Mouse (Mus musculus) olfactory bulb, adult 2 months (tissue): ENCODE measurements around the gene Gm2310. TPM values are rescaled to one million over a fixed set of nuclear protein-coding genes. Genes with fewer than 3 reads are reported as not detected.
"Not testable (repeated sequence)": the region's sequence is repeated elsewhere in the genome, so short reads cannot be mapped to it uniquely, and the experiment has no call there.

Experiments used
- H3K27ac ChIP-seq: fragments of 200-500 bp; 2 replicates; pipeline ENCODE4 v1.5.1; 2012; ENCODE audit warnings: low read depth, low read length; ENCODE audit not compliant: insufficient read depth
- H3K4me1 ChIP-seq: fragments of 200-500 bp; 2 replicates; pipeline ENCODE4 v1.6.1; 2012; ENCODE audit warnings: low read length; ENCODE audit not compliant: control insufficient read depth, insufficient read depth
- H3K4me3 ChIP-seq: fragments of 200-500 bp; 2 replicates; pipeline ENCODE4 v1.5.1; 2012; ENCODE audit warnings: mild to moderate bottlenecking, low read depth, low read length, moderate library complexity; ENCODE audit not compliant: insufficient read depth
- CTCF ChIP-seq: fragments of 200-500 bp; IDR thresholded peaks from 2 replicates; pipeline ENCODE4 v1.5.1; 2012; ENCODE audit warnings: low read depth, mild to moderate bottlenecking, low read length, moderate library complexity; ENCODE audit not compliant: insufficient read depth
- POLR2A ChIP-seq: fragments of 200-500 bp; IDR thresholded peaks from 2 replicates; pipeline ENCODE4 v1.6.1; 2012; ENCODE audit warnings: mild to moderate bottlenecking, low read depth, low read length, moderate library complexity; ENCODE audit not compliant: insufficient read depth
- WGBS: fragments of 180-500 bp; shearing (Covaris S2); methylation state at CpG from one replicate; pipeline ENCODE4 v1.1.7; 2018; 5-methylcytosine and 5-hydroxymethylcytosine counted together
- polyA plus RNA-seq: library from polyadenylated mRNA; stranded (reverse); fragments of >200 nt; gene quantifications from 2 replicates; pipeline ENCODE4 v1.2.4, GENCODE M21; 2012; ENCODE audit warnings: low replicate concordance; ENCODE audit not compliant: missing spikeins, insufficient read depth, insufficient read length

Gene Gm2310
- not detected in 2 replicates for polyA plus RNA-seq

DNA sequence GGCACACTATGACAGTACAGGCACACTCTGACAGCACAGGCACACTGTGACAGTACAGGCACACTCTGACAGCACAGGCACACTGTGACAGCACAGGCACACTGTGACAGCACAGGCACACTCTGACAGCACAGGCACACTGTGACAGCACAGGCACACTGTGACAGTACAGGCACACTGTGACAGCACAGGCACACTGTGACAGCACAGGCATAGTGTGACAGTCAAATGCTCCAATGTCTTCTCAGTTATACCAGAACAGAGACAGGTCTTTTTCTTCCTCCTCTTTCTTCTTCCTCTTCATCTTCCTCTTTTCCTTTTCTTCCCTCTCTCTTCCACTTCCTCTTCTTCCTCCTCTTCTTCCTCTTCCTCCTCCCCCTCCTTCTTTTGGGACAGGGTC is at the start of gene Gm2310:
TSS of gene Gm2310 (minus strand) at position 101 of the 400 bp plus-strand sequence.
- H3K4me3 ChIP-seq, H3K27ac ChIP-seq, H3K4me1 ChIP-seq: not testable (repeated sequence)

DNA sequence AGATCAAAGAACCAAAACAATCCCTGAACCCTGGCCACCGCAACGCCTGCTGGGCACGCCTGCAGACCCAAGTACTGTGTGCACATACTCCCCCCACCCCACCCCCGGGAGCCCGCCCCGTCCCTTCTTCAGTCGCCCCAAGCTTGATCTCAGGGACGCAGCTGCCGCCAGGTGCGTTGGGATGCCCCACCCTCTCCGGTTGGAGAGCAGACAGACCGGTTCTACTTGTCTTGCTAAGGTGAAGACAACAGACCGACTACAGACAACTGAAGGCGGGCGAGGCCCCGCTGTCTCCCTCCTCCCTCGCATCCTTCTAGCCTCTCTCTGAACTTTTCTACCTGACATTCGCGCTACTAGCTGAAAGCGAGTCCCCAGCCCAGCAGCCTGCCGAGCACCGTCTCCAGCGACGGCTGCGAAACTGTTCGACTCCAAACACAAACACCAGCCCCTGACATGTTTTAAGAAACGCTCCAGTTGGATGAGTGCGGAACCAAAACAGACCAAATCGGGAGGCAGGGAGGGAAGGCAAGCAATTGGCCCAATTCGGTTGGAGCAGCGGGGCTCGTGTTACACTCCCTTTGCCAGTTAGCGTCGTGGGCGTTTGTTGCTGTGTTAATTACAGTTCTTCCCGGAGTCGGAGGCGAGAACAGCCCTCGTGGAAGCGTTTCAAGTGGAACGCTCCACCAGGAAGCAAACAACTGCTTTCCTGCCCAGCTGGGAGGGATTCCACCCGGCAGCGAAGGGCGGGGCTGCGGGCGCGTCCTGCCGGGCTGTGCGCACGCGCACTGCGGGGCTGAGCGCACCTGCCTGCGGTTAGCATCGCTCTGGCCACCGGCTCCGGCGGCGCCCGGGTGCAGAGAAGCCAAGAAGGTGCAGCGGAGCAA is 49.1 kb upstream of the Gm2310 start:
- WGBS, result under 1% methylated on average over 61 of the region's 61 CpGs
- TF ChIP-seq POLR2A (no peak), CTCF (no peak)
- Histone ChIP-seq H3K4me1 (peaks cover 3% of the 10 kb centered on the region; the same call in 1 of the 2 replicates), H3K4me3 (peak overlapping the region; percentile 41), H3K27ac (peak overlapping the region; percentile 59; the same call in 1 of the 2 replicates)

DNA sequence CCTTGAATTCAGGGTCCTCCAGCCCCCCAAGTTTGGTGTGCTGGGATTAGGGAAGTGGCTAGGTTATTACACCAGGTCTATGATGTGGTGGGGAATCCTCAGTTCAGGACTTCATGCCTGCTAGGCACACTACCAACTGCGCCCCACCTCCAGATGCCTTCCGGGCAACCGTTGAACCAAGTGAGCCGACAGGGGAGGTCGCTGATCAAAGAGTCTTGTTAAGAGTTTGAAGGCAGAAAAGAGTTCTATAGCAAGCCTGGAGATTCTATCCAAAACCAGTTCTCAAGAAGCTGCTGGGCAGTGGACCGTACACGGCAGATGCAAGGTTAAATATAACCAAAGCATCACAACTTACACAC is 48.5 kb upstream of the Gm2310 start:
- Histone ChIP-seq H3K4me3 (peak overlapping the region; percentile 41; the same call in 1 of the 2 replicates), H3K4me1 (peaks cover 3% of the 10 kb centered on the region; the same call in 1 of the 2 replicates), H3K27ac (no peak overlapping the region; the same call in 1 of the 2 replicates)
- TF ChIP-seq POLR2A (no peak), CTCF (no peak)
- WGBS, result 11% methylated on average over 7 of the region's 7 CpGs

DNA sequence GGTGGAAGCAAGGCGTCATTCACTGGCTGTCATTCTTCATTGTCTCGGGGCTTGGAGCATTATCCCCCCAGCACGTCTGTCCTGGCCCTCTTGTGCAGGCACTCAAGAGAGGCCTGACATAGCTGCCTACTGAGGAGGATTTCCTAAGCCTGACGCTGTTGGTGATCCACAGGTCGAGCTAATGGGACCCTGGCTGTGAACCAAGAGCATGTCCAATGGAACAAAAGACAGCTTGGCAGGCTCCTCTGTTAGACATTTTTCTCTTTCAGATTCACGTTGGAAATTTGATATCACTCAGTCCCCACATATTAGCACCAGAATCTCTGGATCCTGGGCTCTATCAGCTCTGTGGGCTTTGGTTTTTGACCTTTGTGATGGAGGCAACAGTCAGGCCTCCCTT is 45.7 kb upstream of the Gm2310 start:
- Histone ChIP-seq H3K27ac (no peak overlapping the region), H3K4me3 (no peak overlapping the region), H3K4me1 (peaks cover 3% of the 10 kb centered on the region; the same call in 1 of the 2 replicates)
- TF ChIP-seq CTCF (no peak), POLR2A (no peak)
- 68% methylated on average over 6 of the region's 6 CpGs for WGBS

DNA sequence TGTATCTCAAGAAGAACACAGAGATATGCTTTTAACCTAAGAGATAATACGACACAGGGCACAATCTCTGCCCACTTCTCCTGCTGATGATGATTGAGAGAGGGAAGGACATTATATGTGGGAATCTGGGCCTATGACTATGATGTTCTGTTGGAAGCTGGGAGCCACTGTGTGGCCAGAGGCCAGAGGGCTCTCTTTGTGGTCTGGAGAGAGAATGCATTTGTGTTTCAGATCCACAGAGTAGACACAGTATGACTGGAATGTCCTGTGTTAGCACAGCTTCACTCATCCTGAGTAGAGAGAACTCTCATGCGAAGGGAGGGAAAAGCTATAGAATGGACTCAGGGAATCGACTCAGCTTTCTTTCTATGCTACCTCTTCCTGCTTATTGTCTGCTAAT is 44.6 kb upstream of the Gm2310 start:
- H3K4me1 ChIP-seq, result peaks cover 3% of the 10 kb centered on the region; the same call in 1 of the 2 replicates
- no peak overlapping the region for H3K4me3 ChIP-seq
- TF ChIP-seq CTCF, result no peak
- no peak for TF ChIP-seq POLR2A
- 96% methylated on average over 3 of the region's 3 CpGs for WGBS
- no peak overlapping the region for H3K27ac ChIP-seq

DNA sequence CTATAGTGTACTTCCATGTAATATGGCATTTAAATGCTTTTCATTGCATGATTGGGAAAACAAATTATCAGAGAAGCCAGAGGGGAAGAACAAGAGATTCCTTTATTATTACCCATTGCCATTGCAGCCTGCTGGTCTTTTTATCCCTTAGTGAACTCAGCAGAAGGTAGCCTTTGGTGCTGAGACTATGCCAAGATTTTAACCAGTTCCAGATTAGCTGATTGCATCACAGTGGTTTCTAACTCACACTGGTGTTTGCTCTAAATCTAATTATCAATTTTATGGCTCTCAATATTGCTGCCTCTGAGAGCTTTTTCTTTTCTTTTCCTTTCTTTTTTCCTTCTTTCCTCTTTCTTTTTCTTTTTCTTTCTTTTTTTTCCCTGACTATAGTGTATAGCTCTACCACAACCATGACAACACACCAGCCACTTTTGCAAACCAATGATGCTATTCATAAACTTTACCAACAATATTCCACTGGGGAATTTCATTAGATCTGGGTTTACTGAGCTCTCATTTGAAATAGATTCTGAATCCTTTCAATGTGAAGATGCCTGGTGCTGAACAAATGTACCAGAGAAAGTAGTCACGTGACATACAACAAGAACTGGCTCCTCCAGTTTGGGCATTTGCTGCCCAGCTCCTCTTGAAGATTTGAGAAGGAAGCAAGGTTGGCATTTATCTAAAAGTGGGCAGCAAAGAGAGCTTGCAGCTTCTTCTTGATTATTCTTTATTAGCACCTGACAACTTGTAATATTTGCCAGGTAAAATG is 43.9 kb upstream of the Gm2310 start:
- no peak for TF ChIP-seq POLR2A
- TF ChIP-seq CTCF, result no peak
- Histone ChIP-seq H3K4me3 (no peak overlapping the region), H3K27ac (no peak overlapping the region), H3K4me1 (peaks cover under 1% of the 10 kb centered on the region; the same call in 1 of the 2 replicates)
- WGBS, result 86% methylated on average over 1 of the region's 1 CpGs

DNA sequence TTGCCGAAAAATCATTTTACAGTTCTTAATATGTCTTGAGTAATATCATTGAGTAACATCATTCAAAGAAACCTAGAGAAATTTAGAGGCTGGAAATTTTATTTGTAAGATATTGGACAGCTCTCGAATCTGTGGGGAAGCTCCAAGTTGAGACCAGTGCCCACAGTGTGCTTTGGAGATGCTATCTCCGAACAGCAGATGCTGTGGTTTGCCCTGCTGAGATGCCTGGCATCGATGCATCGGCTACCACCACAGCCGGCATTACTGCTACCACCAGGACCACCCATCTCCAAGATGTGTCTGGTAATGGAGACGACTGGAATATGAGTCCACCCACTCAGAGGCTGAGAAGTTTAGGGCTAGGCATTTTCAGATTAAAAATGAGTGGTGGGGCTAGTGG is 43.0 kb upstream of the Gm2310 start:
- H3K4me3 ChIP-seq, result no peak overlapping the region
- TF ChIP-seq CTCF (no peak), POLR2A (no peak)
- 89% methylated on average over 7 of the region's 7 CpGs for WGBS

DNA sequence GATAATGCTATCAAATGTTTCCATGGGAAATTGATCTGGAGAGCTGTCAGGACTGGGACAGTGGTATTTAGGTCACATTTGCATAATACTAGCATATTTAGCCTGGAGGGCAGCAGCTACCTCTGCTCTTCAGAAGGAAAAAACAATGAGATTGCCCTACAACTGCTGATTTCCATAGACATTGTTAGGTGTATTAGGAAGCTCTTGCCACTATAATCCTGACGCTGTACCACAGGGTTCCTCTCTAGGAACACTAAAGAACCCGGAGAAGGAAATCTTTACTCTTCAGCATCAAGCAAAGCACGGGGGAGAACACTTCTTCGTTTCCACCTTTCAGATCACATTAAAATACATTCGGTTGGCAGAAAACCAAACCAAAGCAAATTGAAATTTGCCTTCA is 11.4 kb upstream of the Gm2310 start:
- H3K4me1 ChIP-seq, result no peaks in the 10 kb centered on the region
- WGBS, result 65% methylated on average over 5 of the region's 5 CpGs
- TF ChIP-seq CTCF (no peak), POLR2A (no peak)
- no peak overlapping the region for H3K4me3 ChIP-seq
- H3K27ac ChIP-seq, result no peak overlapping the region

More for the DNA sequence above, 43.0 kb upstream of the Gm2310 start:
- Histone ChIP-seq H3K4me1 (no peaks in the 10 kb centered on the region), H3K27ac (no peak overlapping the region)

DNA sequence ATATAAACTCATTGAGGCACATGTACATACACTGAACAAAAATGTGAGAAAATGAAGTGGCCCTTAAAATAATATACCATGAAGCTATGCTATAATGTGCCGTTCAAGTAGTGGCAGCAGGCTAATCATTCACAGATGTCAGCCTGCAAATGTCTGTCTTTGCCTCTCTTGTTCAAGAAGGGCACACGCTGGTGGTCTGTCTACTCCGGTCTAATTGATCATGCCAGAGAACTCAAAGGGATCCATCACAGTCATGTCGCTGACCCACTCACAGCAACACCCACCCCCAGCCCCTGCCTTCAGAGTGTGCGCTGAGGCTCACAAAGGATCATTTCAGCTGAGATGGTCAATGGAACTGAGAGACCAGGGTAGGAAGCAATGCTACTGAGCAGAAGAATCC is 6.8 kb downstream of the Gm2310 start:
- 67% methylated on average over 5 of the region's 5 CpGs for WGBS
- Histone ChIP-seq H3K4me1 (no peaks in the 10 kb centered on the region), H3K27ac (no peak overlapping the region), H3K4me3 (no peak overlapping the region)
- TF ChIP-seq CTCF (no peak), POLR2A (no peak)
